Mouse (Mus musculus) intestine, postnatal 0 days (tissue): Measurements from ENCODE around the gene Eif1b. TPM values are rescaled to one million over a fixed set of nuclear protein-coding genes. Genes with fewer than 3 reads are reported as not detected.
"Not testable (repeated sequence)": the region's sequence is repeated elsewhere in the genome, so short reads cannot be mapped to it uniquely, and the experiment has no call there.

Experiments used
- ATAC-seq: fragments of 200-750 bp; cut with Nextera tagmentation; 2 replicates; pipeline ENCODE4 v1.8.0; 2017; ENCODE audit warnings: mild to moderate bottlenecking, moderate TSS enrichment, moderate library complexity
- H3K27ac ChIP-seq: fragments of 300-500 bp; sonication (generic); 2 replicates; pipeline ENCODE4 v1.5.1; 2014; ENCODE audit warnings: mild to moderate bottlenecking, low read depth, low read length, moderate library complexity
- H3K27me3 ChIP-seq: fragments of 300-500 bp; sonication (generic); replicated peaks from 2 replicates; pipeline ENCODE4 v1.6.1; 2014; ENCODE audit warnings: low read length, mixed read lengths; ENCODE audit not compliant: control insufficient read depth, insufficient read depth
- H3K36me3 ChIP-seq: fragments of 300-500 bp; sonication (generic); 2 replicates; pipeline ENCODE4 v1.6.1; 2014; ENCODE audit warnings: mild to moderate bottlenecking, moderate library complexity; ENCODE audit not compliant: control insufficient read depth, insufficient read depth
- H3K4me1 ChIP-seq: fragments of 300-500 bp; sonication (generic); replicated peaks from 2 replicates; pipeline ENCODE4 v1.6.1; 2014; ENCODE audit warnings: antibody characterized with exemption, low read length, mixed read lengths; ENCODE audit not compliant: control insufficient read depth, insufficient read depth
- H3K4me2 ChIP-seq: fragments of 300-500 bp; sonication (generic); replicated peaks from 2 replicates; pipeline ENCODE4 v1.6.1; 2014; ENCODE audit warnings: low read depth, mild to moderate bottlenecking, moderate library complexity
- H3K4me3 ChIP-seq: fragments of 300-500 bp; sonication (generic); 2 replicates; pipeline ENCODE4 v1.5.1; 2014; ENCODE audit warnings: low read depth, low read length
- H3K9ac ChIP-seq: fragments of 300-500 bp; sonication (generic); 2 replicates; pipeline ENCODE4 v1.6.1; 2014; ENCODE audit warnings: mild to moderate bottlenecking, low read depth, low read length
- H3K9me3 ChIP-seq: fragments of 300-500 bp; sonication (generic); 2 replicates; pipeline ENCODE4 v1.6.1; 2016; ENCODE audit warnings: mixed run types; ENCODE audit not compliant: control insufficient read depth
- CTCF ChIP-seq: sonication (generic); IDR thresholded peaks from 2 replicates; pipeline ENCODE4 v1.5.1; 2016; ENCODE audit warnings: low read depth, mild to moderate bottlenecking, control low read depth, antibody characterized with exemption, moderate library complexity
- WGBS: fragments of 180-500 bp; shearing (Covaris S2); extraction: QIAGEN DNeasy Blood & Tissue Kit; methylation state at CpG from one replicate; pipeline ENCODE4 v1.1.7; 2014; 5-methylcytosine and 5-hydroxymethylcytosine counted together
- polyA plus RNA-seq: library from polyadenylated mRNA; unstranded; fragments of >200 nt; fragmentation: Nextera tagmentation; extraction: Ambion mirVana; gene quantifications from 2 replicates; pipeline ENCODE4 v1.2.1, GENCODE M21; 2015

Eif1b gene
- polyA plus RNA-seq, 1 experiment from 2014 or later: 115 TPM

- no peak for ATAC-seq
- Histone ChIP-seq H3K4me2 (no peak overlapping the region), H3K9ac (no peak overlapping the region), H3K27ac (no peak overlapping the region), H3K36me3 (no peaks in the 10 kb centered on the region), H3K9me3 (0 out of 2 replicates have a peak, but pooled peaks cover 2% of the 10 kb centered on the region), H3K4me1 (no peaks in the 10 kb centered on the region), H3K4me3 (no peak overlapping the region), H3K27me3 (no peaks in the 10 kb centered on the region)
- TF ChIP-seq CTCF: no peak
- 83% methylated on average over 17 of the region's 17 CpGs for WGBS
These were observed 36.9 kb downstream of the Eif1b start for GRCm38 (mm10) chr9:120528815-120529510.

- Histone ChIP-seq H3K4me3 (no peak overlapping the region), H3K4me2 (no peak overlapping the region)
- ATAC-seq: no peak
These were observed 38.4 kb downstream of the Eif1b start for GRCm38 (mm10) chr9:120530471-120530870.

GRCm38 (mm10) chr9:120532062-120532461 is 40.0 kb downstream of the Eif1b start:
- no peaks in the 10 kb centered on the region for H3K36me3 ChIP-seq
- 0 out of 2 replicates have a peak, but pooled peaks cover 2% of the 10 kb centered on the region for H3K9me3 ChIP-seq
- 59% methylated on average over 5 of the region's 6 CpGs for WGBS
- H3K27ac ChIP-seq: no peak overlapping the region
- TF ChIP-seq CTCF: no peak
- H3K4me3 ChIP-seq: no peak overlapping the region
- no peaks in the 10 kb centered on the region for H3K27me3 ChIP-seq
- H3K9ac ChIP-seq: no peak overlapping the region
- no peaks in the 10 kb centered on the region for H3K4me1 ChIP-seq
- ATAC-seq: no peak
- H3K4me2 ChIP-seq: no peak overlapping the region

More at GRCm38 (mm10) chr9:120530471-120530870, 38.4 kb downstream of the Eif1b start:
- H3K27me3 ChIP-seq: no peaks in the 10 kb centered on the region
- no peak overlapping the region for H3K9ac ChIP-seq
- TF ChIP-seq CTCF: no peak
- no peaks in the 10 kb centered on the region for H3K4me1 ChIP-seq
- H3K27ac ChIP-seq: no peak overlapping the region
- H3K9me3 ChIP-seq: 0 out of 2 replicates have a peak, but pooled peaks cover 2% of the 10 kb centered on the region
- no peaks in the 10 kb centered on the region for H3K36me3 ChIP-seq
- 64% methylated on average over 5 of the region's 5 CpGs for WGBS

DNA sequence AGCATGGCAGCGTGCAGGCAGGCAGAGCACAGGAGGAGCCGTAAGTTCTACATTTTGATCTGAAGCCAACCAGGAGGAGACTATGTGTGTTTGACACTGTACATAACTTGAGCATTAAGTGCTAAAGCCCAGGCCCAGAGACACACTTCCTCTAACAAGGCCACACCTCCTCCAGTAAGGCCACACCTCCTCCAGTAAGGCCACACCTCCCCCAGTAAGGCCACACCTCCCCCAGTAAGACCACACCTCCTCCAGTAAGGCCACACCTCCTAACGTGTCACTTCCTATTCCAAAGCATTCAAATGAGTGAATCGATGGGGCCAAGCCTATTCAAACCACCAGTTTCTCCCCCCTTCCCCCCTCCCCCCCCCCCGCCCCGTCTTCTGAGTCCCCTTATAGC is 40.7 kb downstream of the Eif1b start:
- H3K4me1 ChIP-seq: no peaks in the 10 kb centered on the region
- H3K36me3 ChIP-seq: no peaks in the 10 kb centered on the region
- no peak overlapping the region for H3K27ac ChIP-seq
- no peak overlapping the region for H3K4me2 ChIP-seq
- no peak overlapping the region for H3K9ac ChIP-seq
- ATAC-seq: peak; percentile 28; the same call in 1 of the 2 replicates
- WGBS: 86% methylated on average over 6 of the region's 6 CpGs
- no peak overlapping the region for H3K4me3 ChIP-seq
- TF ChIP-seq CTCF: no peak
- H3K9me3 ChIP-seq: 0 out of 2 replicates have a peak, but pooled peaks cover 2% of the 10 kb centered on the region
- H3K27me3 ChIP-seq: no peaks in the 10 kb centered on the region

DNA sequence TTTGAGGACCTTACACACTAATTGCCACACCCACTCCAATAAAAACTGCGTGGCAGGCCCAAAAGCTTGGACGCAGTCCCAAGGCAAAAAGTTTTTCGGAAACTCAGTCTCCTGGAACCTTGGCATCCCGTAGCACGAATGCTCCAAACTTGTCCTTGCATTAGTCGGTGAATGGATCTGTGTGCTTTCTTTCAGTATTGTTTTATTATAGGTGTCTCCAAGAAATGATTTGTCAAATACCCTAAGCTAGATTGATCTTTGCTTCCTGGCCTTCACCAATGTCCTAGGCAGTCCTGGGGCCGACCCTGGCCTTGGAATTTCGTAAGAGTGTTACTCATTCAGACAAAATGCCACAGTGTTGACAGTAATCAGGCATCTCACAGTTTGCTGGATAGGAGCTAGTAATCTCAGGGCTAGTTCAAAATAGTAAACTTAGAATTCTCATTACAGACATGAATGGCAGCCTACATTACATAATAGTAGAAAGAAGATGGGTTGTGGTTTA is 41.5 kb downstream of the Eif1b start:
- 92% methylated on average over 8 of the region's 8 CpGs for WGBS
- ATAC-seq, H3K36me3 ChIP-seq, H3K9ac ChIP-seq, H3K27ac ChIP-seq, H3K27me3 ChIP-seq, H3K9me3 ChIP-seq, H3K4me3 ChIP-seq, H3K4me1 ChIP-seq, H3K4me2 ChIP-seq: not testable (repeated sequence)

- no peaks in the 10 kb centered on the region for H3K9me3 ChIP-seq
- peak; percentile 53; the same call in 1 of the 2 replicates for ATAC-seq
- H3K4me3 ChIP-seq: peak within 1 kb of the TSS; percentile 44
- no peaks in the 10 kb centered on the region for H3K36me3 ChIP-seq
- no peak for TF ChIP-seq CTCF
- H3K27me3 ChIP-seq: 0 out of 2 replicates have a peak, but pooled peaks cover 15% of the 10 kb centered on the region
- H3K4me1 ChIP-seq: no peaks in the 10 kb centered on the region; the same call in 1 of the 2 replicates
- H3K9ac ChIP-seq: no peak within 1 kb of the TSS
- peak within 1 kb of the TSS; percentile 90 for H3K4me2 ChIP-seq
- 3% methylated on average over 31 of the region's 31 CpGs for WGBS
- no peak within 1 kb of the TSS for H3K27ac ChIP-seq
These were observed 47.7 kb downstream of the Eif1b start, which contains the start of gene Entpd3 for GRCm38 (mm10) chr9:120539662-120540251. Gene Entpd3 (plus strand): TSS chr9:120539818.
